Mouse (Mus musculus) cerebellum, adult 9-10 months (tissue): ENCODE data around the gene Gm49405.

Experiments used
- DNase-seq: peaks from one replicate; pipeline ENCODE4 v3.0.0; 2022

The Gm49405 gene

GRCm38 (mm10) chr19:3988750-3989149, 11.7 kb upstream of the Gm49405 start:
- DNase-seq: no peak

GRCm38 (mm10) chr19:3990804-3991203, 9.6 kb upstream of the Gm49405 start:
- no peak for DNase-seq

GRCm38 (mm10) chr19:3991562-3991961, 8.9 kb upstream of the Gm49405 start:
- DNase-seq: no peak

- no peak for DNase-seq
Observed at GRCm38 (mm10) chr19:3991966-3992365, 8.5 kb upstream of the Gm49405 start.

- DNase-seq: no peak
Observed at GRCm38 (mm10) chr19:3992416-3992815, 8.0 kb upstream of the Gm49405 start, which contains the start of gene Tbx10. Gene Tbx10, plus strand, starts transcription at chr19:3992752.

GRCm38 (mm10) chr19:3994932-3995331, 5.5 kb upstream of the Gm49405 start:
- DNase-seq: no peak

- DNase-seq: no peak
Observed at GRCm38 (mm10) chr19:3995505-3995904, 4.9 kb upstream of the Gm49405 start.

- no peak for DNase-seq
Observed at GRCm38 (mm10) chr19:3996106-3996505, 4.3 kb upstream of the Gm49405 start.

- DNase-seq: no peak
Observed at GRCm38 (mm10) chr19:3996747-3997146, 3.7 kb upstream of the Gm49405 start.

- no peak for DNase-seq
Observed at GRCm38 (mm10) chr19:3997231-3997630, 3.2 kb upstream of the Gm49405 start.

- DNase-seq: peak; percentile 35
Observed at GRCm38 (mm10) chr19:3998335-3998734, 2.1 kb upstream of the Gm49405 start.

- DNase-seq: peak; percentile 54
Observed at GRCm38 (mm10) chr19:3999121-3999730, 1.2 kb upstream of the Gm49405 start.

GRCm38 (mm10) chr19:4000949-4001525, 611 bp downstream of the Gm49405 start:
- peak; percentile 56 for DNase-seq

- DNase-seq: no peak
Observed at GRCm38 (mm10) chr19:4001752-4002151, 1.3 kb downstream of the Gm49405 start.

GRCm38 (mm10) chr19:4003112-4003511, 2.7 kb downstream of the Gm49405 start, which contains the start of gene Doc2g:
Gene Doc2g, plus strand, starts transcription at chr19:4003313.
- no peak for DNase-seq

- DNase-seq: no peak
Observed at GRCm38 (mm10) chr19:4003641-4004040, 3.2 kb downstream of the Gm49405 start.

- peak; percentile 36 for DNase-seq
Observed at GRCm38 (mm10) chr19:4004331-4004730, 3.9 kb downstream of the Gm49405 start.

- DNase-seq: no peak
Observed at GRCm38 (mm10) chr19:4005091-4005490, 4.7 kb downstream of the Gm49405 start.

GRCm38 (mm10) chr19:4005971-4006370, 5.5 kb downstream of the Gm49405 start:
- DNase-seq: no peak

- DNase-seq: peak; percentile 30
Observed at GRCm38 (mm10) chr19:4011086-4011485, 10.7 kb downstream of the Gm49405 start.

GRCm38 (mm10) chr19:4012432-4013022, 12.1 kb downstream of the Gm49405 start, which contains the start of gene Ndufv1:
Gene Ndufv1, minus strand, starts transcription at chr19:4012806.
- peak; percentile 99 for DNase-seq

GRCm38 (mm10) chr19:4013066-4013465, 12.6 kb downstream of the Gm49405 start:
- DNase-seq: no peak

- DNase-seq: peak; percentile 39
Observed at GRCm38 (mm10) chr19:4014802-4015201, 14.4 kb downstream of the Gm49405 start.

- no peak for DNase-seq
Observed at GRCm38 (mm10) chr19:4015635-4016034, 15.2 kb downstream of the Gm49405 start.
